Mouse (Mus musculus) CH12.LX (cell line): ENCODE measurements around the gene Acot4. TPM values are rescaled to one million over a fixed set of nuclear protein-coding genes. Genes with fewer than 3 reads are reported as not detected.
"Not testable (repeated sequence)": the region's sequence is repeated elsewhere in the genome, so short reads cannot be mapped to it uniquely, and the experiment has no call there.

Experiments used
- DNase-seq: peaks from one replicate; pipeline ENCODE4 v3.0.0-alpha.2; 2013; ENCODE audit errors: extremely low read depth
- H3K27ac ChIP-seq: 2 replicates; pipeline ENCODE4 v1.5.1; 2012; ENCODE audit warnings: low read depth, mild to moderate bottlenecking, control low read depth, moderate library complexity; ENCODE audit not compliant: insufficient read depth
- H3K27me3 ChIP-seq: replicated peaks from 2 replicates; pipeline ENCODE3; 2012; ENCODE audit warnings: inconsistent platforms
- H3K36me3 ChIP-seq, 2 experiments: replicated peaks in 1 of 2; 2 replicates each; pipeline versions ENCODE3 to v1.6.1; 2012; ENCODE audit warnings: inconsistent platforms in 1 of 2, low read length in 1 of 2, mild to moderate bottlenecking in 1 of 2, mixed read lengths in 1 of 2, moderate library complexity in 1 of 2; ENCODE audit not compliant: control insufficient read depth in 1 of 2, insufficient read depth in 1 of 2
- H3K4me1 ChIP-seq, 2 experiments: 2 replicates each; pipeline ENCODE4 v1.6.1; 2012; ENCODE audit warnings: inconsistent platforms in 1 of 2, moderate library complexity in 1 of 2; ENCODE audit not compliant: insufficient read depth in 2 of 2, control insufficient read depth in 1 of 2
- H3K4me2 ChIP-seq: 2 replicates; pipeline ENCODE4 v1.6.1; 2012; ENCODE audit warnings: low read depth, mild to moderate bottlenecking, control low read depth; ENCODE audit not compliant: poor library complexity, insufficient read depth, severe bottlenecking
- H3K4me3 ChIP-seq, 3 experiments: fragments of 150-350 bp in 1 of 3; sonication (generic) in 1 of 3; replicated peaks in 1 of 3; 2 replicates each; pipeline versions ENCODE3 to v1.5.1; 2011 to 2012; ENCODE audit warnings: low read depth in 2 of 3, low read length in 2 of 3, mild to moderate bottlenecking in 2 of 3, moderate library complexity in 2 of 3, control low read depth in 1 of 3, improper control_type of control experiment in 1 of 3, inconsistent platforms in 1 of 3, mixed read lengths in 1 of 3; ENCODE audit not compliant: poor library complexity in 1 of 3
- H3K79me2 ChIP-seq: replicated peaks from 2 replicates; pipeline ENCODE4 v1.6.1; 2012; ENCODE audit warnings: mild to moderate bottlenecking, moderate library complexity; ENCODE audit not compliant: control insufficient read depth, poor library complexity, insufficient read depth, severe bottlenecking; ENCODE audit errors: extremely low read depth
- H3K9ac ChIP-seq: 2 replicates; pipeline ENCODE4 v1.6.1; 2012; ENCODE audit warnings: low read depth, mild to moderate bottlenecking, control low read depth, moderate library complexity; ENCODE audit not compliant: insufficient read depth
- H3K9me3 ChIP-seq: replicated peaks from 2 replicates; pipeline ENCODE3; 2012; ENCODE audit warnings: low read length, inconsistent platforms, mixed read lengths
- BHLHE40 ChIP-seq: IDR thresholded peaks from 2 replicates; pipeline ENCODE4 v1.6.1; 2011; ENCODE audit warnings: mild to moderate bottlenecking, low read depth, low read length, improper control_type of control experiment
- E2F4 ChIP-seq: IDR thresholded peaks from 2 replicates; pipeline ENCODE4 v1.6.1; 2011; ENCODE audit warnings: low read depth, low read length, improper control_type of control experiment; ENCODE audit not compliant: insufficient replicate concordance
- EP300 ChIP-seq: IDR thresholded peaks from 2 replicates; pipeline ENCODE4 v1.6.1; 2011; ENCODE audit warnings: low read length, improper control_type of control experiment
- ETS1 ChIP-seq: conservative IDR thresholded peaks from 2 replicates; pipeline ENCODE4 v1.6.1; 2012; ENCODE audit warnings: low read depth, mild to moderate bottlenecking, inconsistent platforms, low read length, improper control_type of control experiment, moderate library complexity
- GABPA ChIP-seq: IDR thresholded peaks from 2 replicates; pipeline ENCODE4 v1.6.1; 2012; ENCODE audit warnings: low read depth, low read length, improper control_type of control experiment, inconsistent platforms; ENCODE audit not compliant: insufficient replicate concordance
- IRF4 ChIP-seq: IDR thresholded peaks from 2 replicates; pipeline ENCODE4 v1.6.1; 2014; ENCODE audit warnings: low read depth, mild to moderate bottlenecking, inconsistent platforms, low read length, improper control_type of control experiment
- JUN ChIP-seq: IDR thresholded peaks from 2 replicates; pipeline ENCODE4 v1.6.1; 2011; ENCODE audit warnings: low read depth, mild to moderate bottlenecking, low read length, improper control_type of control experiment, moderate library complexity; ENCODE audit not compliant: insufficient read depth
- MYC ChIP-seq: IDR thresholded peaks from 2 replicates; pipeline ENCODE4 v1.6.1; 2011; ENCODE audit warnings: low read depth, mild to moderate bottlenecking, improper control_type of control experiment, low read length
- NRF1 ChIP-seq: IDR thresholded peaks from 2 replicates; pipeline ENCODE4 v1.6.1; 2014; ENCODE audit warnings: low read depth, mild to moderate bottlenecking, inconsistent platforms, low read length, improper control_type of control experiment, moderate library complexity
- POLR2A ChIP-seq: IDR thresholded peaks from 2 replicates; pipeline ENCODE4 v1.6.1; 2011; ENCODE audit warnings: low read depth, mild to moderate bottlenecking, improper control_type of control experiment, low read length
- RAD21 ChIP-seq: IDR thresholded peaks from 2 replicates; pipeline ENCODE4 v1.6.1; 2011; ENCODE audit warnings: low read depth, mild to moderate bottlenecking, low read length, improper control_type of control experiment, moderate library complexity
- RCOR1 ChIP-seq: conservative IDR thresholded peaks from 2 replicates; pipeline ENCODE4 v1.6.1; 2012; ENCODE audit warnings: low read depth, mild to moderate bottlenecking, inconsistent platforms, low read length, improper control_type of control experiment
- USF2 ChIP-seq: conservative IDR thresholded peaks from 2 replicates; pipeline ENCODE4 v1.6.1; 2011; ENCODE audit warnings: low read depth, low read length, improper control_type of control experiment
- ZKSCAN1 ChIP-seq: IDR thresholded peaks from 2 replicates; pipeline ENCODE4 v1.6.1; 2012; ENCODE audit warnings: low read depth, inconsistent platforms, low read length, improper control_type of control experiment, borderline replicate concordance
- ZMIZ1 ChIP-seq: IDR thresholded peaks from 2 replicates; pipeline ENCODE4 v1.6.1; 2012; ENCODE audit warnings: low read depth, mild to moderate bottlenecking, inconsistent platforms, low read length, improper control_type of control experiment
- dilution Hi-C: fragments of 300-500 bp; cut with MboI; formaldehyde crosslinking; loops from 2 replicates; pipeline ENCODE4 v1.14.3; 2020; ENCODE audit warnings: low sequenced_read_pairs; ENCODE audit not compliant: extremely low pct_unique_long_range_greater_than_20kb, extremely low pct_ligation_motif_present
- in situ Hi-C: fragments of 300-500 bp; cut with MboI; formaldehyde crosslinking; loops from 3 replicates; pipeline ENCODE4 v1.14.3; 2019; ENCODE audit warnings: low sequenced_read_pairs, low pct_ligation_motif_present, low pct_unique_long_range_greater_than_20kb, mixed read lengths
- polyA plus RNA-seq: library from polyadenylated mRNA; unstranded; fragments of >175 nt; gene quantifications from 2 replicates; pipeline ENCODE4 v1.2.1, GENCODE M21; 2012; ENCODE audit warnings: low read depth; ENCODE audit not compliant: insufficient read length
- total RNA-seq, 2 experiments: library from RNA; depleted of rRNA; stranded (reverse); fragments of 300-350 nt in 1 of 2; fragments of >200 nt in 1 of 2; gene quantifications; 2 replicates each; pipeline ENCODE4 v1.2.3; 2012 to 2014

Acot4 gene
- total and polyA plus RNA-seq, 3 experiments = not detected

DNA sequence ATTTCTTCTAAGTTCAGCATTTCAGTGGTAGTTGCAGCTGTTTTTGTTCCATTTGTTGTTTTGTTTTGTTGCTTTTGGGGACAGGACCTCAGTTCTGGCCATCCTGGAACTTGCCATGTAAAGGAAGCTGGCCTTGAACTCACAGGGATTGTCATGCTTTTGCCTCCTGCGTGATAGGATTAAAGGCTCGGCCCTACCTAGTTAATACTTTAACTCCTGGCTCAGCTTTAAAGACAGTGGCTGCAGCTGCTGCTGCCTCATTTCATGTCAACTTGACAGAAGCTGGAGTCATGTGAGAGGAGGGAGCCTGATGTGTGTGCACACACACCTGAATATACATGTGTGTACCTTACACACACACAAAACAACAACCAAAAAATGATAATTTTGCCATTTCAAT is 5.9 kb downstream of the Acot4 start:
- no peaks in the 10 kb centered on the region for H3K36me3 ChIP-seq
- DNase-seq = no peak
- H3K9me3 ChIP-seq = peaks cover 7% of the 10 kb centered on the region
- no peak overlapping the region for H3K9ac ChIP-seq
- H3K4me2 ChIP-seq = no peak overlapping the region
- no peaks in the 10 kb centered on the region for H3K4me1 ChIP-seq
- H3K27ac ChIP-seq = no peak overlapping the region
- no peak for TF ChIP-seq POLR2A
- no peak for TF ChIP-seq JUN
- no peak for TF ChIP-seq ZMIZ1
- TF ChIP-seq BHLHE40 = no peak
- no peak for TF ChIP-seq RAD21
- no peak for TF ChIP-seq USF2
- no peak for TF ChIP-seq NRF1
- TF ChIP-seq GABPA = no peak
- TF ChIP-seq RCOR1 = no peak
- TF ChIP-seq, all 38 proteins: peak for 0
- Histone ChIP-seq H3K27me3 (no peaks in the 10 kb centered on the region), H3K79me2 (no peaks in the 10 kb centered on the region), H3K4me3 (no peak overlapping the region)
- dilution Hi-C loops = no loop called here
- in situ Hi-C loops = no loop called here

DNA sequence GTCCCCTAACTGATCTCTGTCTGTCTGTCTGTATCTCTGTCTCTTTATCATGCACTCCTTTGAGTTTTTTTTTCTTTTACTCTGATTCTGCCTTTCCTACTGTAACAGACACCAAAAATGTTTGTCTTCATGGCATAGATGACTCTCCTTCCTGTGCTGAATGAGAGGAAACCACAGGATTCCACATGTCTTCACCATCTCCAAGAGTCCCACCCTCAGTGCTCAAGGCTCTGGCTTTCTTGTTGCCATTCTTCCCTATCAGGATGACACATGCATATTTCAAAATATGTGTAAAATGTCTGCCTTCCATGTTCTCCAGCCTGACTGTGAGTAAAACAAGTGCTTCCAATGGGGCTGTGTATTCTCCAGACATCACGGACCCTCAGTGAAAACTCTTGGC is 8.7 kb downstream of the Acot4 start:
- no peak for TF ChIP-seq JUN
- TF ChIP-seq MYC = no peak
- no peak for TF ChIP-seq EP300
- no peak for TF ChIP-seq NRF1
- no peak for TF ChIP-seq ETS1
- TF ChIP-seq E2F4 = no peak
- TF ChIP-seq ZKSCAN1 = no peak
- no peak for TF ChIP-seq IRF4
- H3K4me1 ChIP-seq = no peaks in the 10 kb centered on the region
- no peak overlapping the region for H3K27ac ChIP-seq
- in situ Hi-C loops (no loop called here), dilution Hi-C loops (no loop called here)
- peaks cover 7% of the 10 kb centered on the region for H3K9me3 ChIP-seq
- DNase-seq = no peak
- no peaks in the 10 kb centered on the region for H3K79me2 ChIP-seq
- H3K9ac ChIP-seq = no peak overlapping the region
- no peak overlapping the region for H3K4me3 ChIP-seq
- no peak overlapping the region for H3K4me2 ChIP-seq
- H3K36me3 ChIP-seq = no peaks in the 10 kb centered on the region
- H3K27me3 ChIP-seq = no peaks in the 10 kb centered on the region

DNA sequence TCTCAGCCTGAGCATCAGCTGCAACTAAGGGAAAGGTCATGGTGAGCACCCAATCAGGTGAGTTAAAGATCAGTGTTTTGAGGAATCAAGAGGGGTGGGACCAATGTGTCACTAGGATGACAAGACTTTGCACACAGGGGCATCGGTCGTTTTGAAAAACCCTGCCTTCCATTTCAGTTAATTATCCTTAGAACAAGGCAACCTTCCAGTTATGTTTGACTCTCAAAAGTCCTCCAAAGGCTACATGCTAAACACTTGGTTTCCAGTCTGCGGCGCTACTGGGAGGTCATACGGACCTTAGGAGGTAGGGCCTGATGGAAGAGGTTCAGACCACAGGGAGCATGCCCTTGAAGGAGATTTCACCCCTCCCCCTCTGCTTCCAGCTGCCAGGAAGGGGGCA is 12.6 kb downstream of the Acot4 start:
- H3K4me1 ChIP-seq, H3K9me3 ChIP-seq, DNase-seq, H3K27ac ChIP-seq, H3K79me2 ChIP-seq, H3K27me3 ChIP-seq, H3K4me2 ChIP-seq, H3K4me3 ChIP-seq, dilution Hi-C loops, H3K36me3 ChIP-seq, H3K9ac ChIP-seq: not testable (repeated sequence)
- in situ Hi-C loops = loop anchor here (25.0 kb wide), 2 partner anchors 88 to 263 kb away; partner anchors contain the start of gene Riox1
